Mouse (Mus musculus) lung, embryonic 16.5 days (tissue): Measurements from ENCODE around the gene Armc2. TPM values are rescaled to one million over a fixed set of nuclear protein-coding genes. Genes with fewer than 3 reads are reported as not detected.

Source experiments
- ATAC-seq: fragments of 200-750 bp; cut with Nextera tagmentation; 2 replicates; pipeline ENCODE4 v1.8.0; 2017; ENCODE audit warnings: low read depth, mild to moderate bottlenecking, moderate library complexity
- H3K27ac ChIP-seq: fragments of 300-500 bp; sonication (generic); 2 replicates; pipeline ENCODE4 v1.5.1; 2014; ENCODE audit warnings: mild to moderate bottlenecking, control low read depth, low read length
- H3K27me3 ChIP-seq: fragments of 300-500 bp; sonication (generic); 2 replicates; pipeline ENCODE4 v1.6.1; 2014; ENCODE audit warnings: low read depth, low read length, mixed read lengths; ENCODE audit not compliant: control insufficient read depth, insufficient read depth
- H3K36me3 ChIP-seq: fragments of 300-500 bp; sonication (generic); 2 replicates; pipeline ENCODE4 v1.6.1; 2014; ENCODE audit warnings: low read length; ENCODE audit not compliant: control insufficient read depth, insufficient read depth
- H3K4me1 ChIP-seq: fragments of 300-500 bp; sonication (generic); replicated peaks from 2 replicates; pipeline ENCODE4 v1.6.1; 2014; ENCODE audit warnings: low read length, mixed read lengths; ENCODE audit not compliant: control insufficient read depth, insufficient read depth
- H3K4me2 ChIP-seq: fragments of 300-500 bp; sonication (generic); 2 replicates; pipeline ENCODE4 v1.6.1; 2014; ENCODE audit warnings: low read depth, low read length, control low read depth
- H3K4me3 ChIP-seq: fragments of 300-500 bp; sonication (generic); 2 replicates; pipeline ENCODE4 v1.5.1; 2014; ENCODE audit warnings: mild to moderate bottlenecking, low read length, control low read depth
- H3K9ac ChIP-seq: fragments of 300-500 bp; sonication (generic); 2 replicates; pipeline ENCODE4 v1.6.1; 2014; ENCODE audit warnings: low read length, control low read depth
- H3K9me3 ChIP-seq: fragments of 300-500 bp; sonication (generic); 2 replicates; pipeline ENCODE4 v1.6.1; 2016; ENCODE audit warnings: low read length; ENCODE audit not compliant: control insufficient read depth
- WGBS: fragments of 180-500 bp; shearing (Covaris S2); extraction: QIAGEN DNeasy Blood & Tissue Kit; methylation state at CpG from one replicate; pipeline ENCODE4 v1.1.7; 2014; 5-methylcytosine and 5-hydroxymethylcytosine counted together
- polyA plus RNA-seq: library from polyadenylated mRNA; unstranded; fragments of >200 nt; fragmentation: Nextera tagmentation; extraction: Ambion mirVana; gene quantifications from 2 replicates; pipeline ENCODE4 v1.2.1, GENCODE M21; 2015

The Armc2 gene
- polyA plus RNA-seq, 1 experiment from 2014 or later, result 2.0 TPM

DNA sequence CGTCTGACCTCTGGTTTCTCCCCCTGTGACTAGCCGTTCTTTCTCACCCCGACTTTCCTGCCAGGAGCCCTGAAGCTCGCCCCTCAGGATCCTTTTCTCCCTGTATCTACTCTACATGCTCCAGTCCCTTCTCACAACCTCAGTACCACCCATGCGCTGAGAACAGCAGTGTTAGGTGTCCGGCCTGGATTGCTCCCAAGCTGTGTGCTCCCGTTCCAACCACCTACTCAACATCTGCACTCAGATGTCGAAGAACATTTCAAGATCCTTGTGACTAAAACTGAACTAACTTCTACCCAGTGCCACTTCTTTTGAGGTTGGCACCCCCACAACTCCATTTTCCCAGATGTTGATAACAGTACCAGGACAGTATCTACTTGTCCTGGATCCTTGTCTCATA, 30.4 kb upstream of the Armc2 start:
- H3K27ac ChIP-seq, result no peak overlapping the region
- 85% methylated on average over 8 of the region's 8 CpGs for WGBS
- no peaks in the 10 kb centered on the region for H3K36me3 ChIP-seq
- H3K9me3 ChIP-seq, result no peaks in the 10 kb centered on the region
- H3K4me3 ChIP-seq, result no peak overlapping the region
- peaks cover 2% of the 10 kb centered on the region; the same call in 1 of the 2 replicates for H3K4me1 ChIP-seq
- H3K9ac ChIP-seq, result no peak overlapping the region
- H3K27me3 ChIP-seq, result no peaks in the 10 kb centered on the region
- no peak overlapping the region for H3K4me2 ChIP-seq
- no peak for ATAC-seq

DNA sequence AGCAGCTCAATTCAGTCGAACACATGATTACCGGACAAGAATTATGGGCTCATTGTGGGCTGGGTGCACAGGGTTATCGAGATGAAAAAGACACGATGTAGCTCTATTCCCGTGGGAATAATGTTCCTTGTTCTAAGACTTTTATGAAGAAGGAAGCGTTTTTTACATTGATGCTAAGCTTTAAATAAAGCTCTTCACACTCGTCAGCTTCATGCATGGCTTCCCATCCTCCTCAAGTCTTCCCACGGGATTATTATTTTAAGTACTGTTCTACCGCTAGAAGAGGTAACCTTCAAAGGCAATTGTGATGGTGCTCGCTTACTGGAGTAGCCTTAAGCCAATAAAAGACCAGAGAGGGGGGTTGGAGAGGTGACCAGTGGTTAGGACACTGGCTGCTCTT, 26.3 kb upstream of the Armc2 start:
- ATAC-seq, result no peak

DNA sequence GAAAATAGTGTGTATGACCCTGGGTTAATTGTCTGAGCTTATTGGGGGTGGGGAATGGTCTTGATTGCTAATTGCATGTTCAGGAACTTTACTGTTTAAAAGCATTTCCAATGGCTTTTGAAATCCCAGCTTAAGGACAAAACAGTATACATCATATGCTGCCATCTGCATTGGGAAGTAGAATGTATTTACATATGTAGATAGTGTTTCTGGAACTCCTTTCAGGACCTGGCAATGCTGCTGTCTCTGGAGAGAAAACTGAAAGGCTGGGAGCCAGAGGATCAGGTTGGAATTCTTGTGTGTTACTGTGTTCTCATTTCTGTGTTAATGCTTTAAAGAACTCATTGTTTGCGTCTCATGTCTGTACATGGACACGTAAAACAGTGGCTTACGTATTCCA, 25.1 kb upstream of the Armc2 start:
- no peak for ATAC-seq
- H3K9me3 ChIP-seq, result no peaks in the 10 kb centered on the region
- no peak overlapping the region for H3K4me3 ChIP-seq
- no peak overlapping the region for H3K4me2 ChIP-seq
- no peaks in the 10 kb centered on the region; the same call in 1 of the 2 replicates for H3K4me1 ChIP-seq
- H3K27ac ChIP-seq, result 0 out of 2 replicates have a peak overlapping the region, but pooled peaks have one; percentile 1
- no peaks in the 10 kb centered on the region for H3K36me3 ChIP-seq
- H3K9ac ChIP-seq, result no peak overlapping the region
- WGBS, result 87% methylated on average over 3 of the region's 3 CpGs
- H3K27me3 ChIP-seq, result no peaks in the 10 kb centered on the region

More for the DNA sequence above, 26.3 kb upstream of the Armc2 start:
- no peak overlapping the region for H3K4me2 ChIP-seq
- no peaks in the 10 kb centered on the region for H3K9me3 ChIP-seq
- H3K36me3 ChIP-seq, result no peaks in the 10 kb centered on the region
- H3K27ac ChIP-seq, result no peak overlapping the region
- 79% methylated on average over 10 of the region's 10 CpGs for WGBS
- H3K9ac ChIP-seq, result no peak overlapping the region
- H3K27me3 ChIP-seq, result no peaks in the 10 kb centered on the region
- H3K4me3 ChIP-seq, result no peak overlapping the region
- no peaks in the 10 kb centered on the region; the same call in 1 of the 2 replicates for H3K4me1 ChIP-seq

DNA sequence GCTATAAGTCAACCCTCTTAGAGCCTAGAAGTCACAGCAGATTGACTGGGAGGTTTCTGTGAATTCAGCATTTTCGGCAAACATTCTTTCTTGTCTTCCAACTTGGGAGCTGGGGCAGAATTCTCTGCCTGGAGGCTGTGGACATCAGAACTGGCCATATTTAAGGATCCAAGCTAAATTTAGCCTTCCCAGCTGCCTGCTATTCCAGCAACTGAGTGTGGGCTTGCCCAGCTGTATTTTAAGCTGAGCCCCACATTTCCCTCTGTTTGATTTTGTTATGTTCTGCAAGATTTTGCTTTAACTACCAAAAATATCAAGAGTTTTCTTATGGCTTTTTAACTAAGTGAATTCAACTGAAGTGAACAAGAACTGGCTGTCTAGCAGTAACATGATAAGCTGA, 24.6 kb upstream of the Armc2 start:
- no peak overlapping the region for H3K9ac ChIP-seq
- H3K27me3 ChIP-seq, result no peaks in the 10 kb centered on the region
- no peaks in the 10 kb centered on the region for H3K9me3 ChIP-seq
- no peak overlapping the region for H3K4me2 ChIP-seq
- ATAC-seq, result no peak
- no peaks in the 10 kb centered on the region for H3K36me3 ChIP-seq
- no peak overlapping the region for H3K4me3 ChIP-seq
- peak overlapping the region; percentile 1 for H3K27ac ChIP-seq
- H3K4me1 ChIP-seq, result no peaks in the 10 kb centered on the region; the same call in 1 of the 2 replicates
- 68% methylated on average over 1 of the region's 1 CpGs for WGBS

DNA sequence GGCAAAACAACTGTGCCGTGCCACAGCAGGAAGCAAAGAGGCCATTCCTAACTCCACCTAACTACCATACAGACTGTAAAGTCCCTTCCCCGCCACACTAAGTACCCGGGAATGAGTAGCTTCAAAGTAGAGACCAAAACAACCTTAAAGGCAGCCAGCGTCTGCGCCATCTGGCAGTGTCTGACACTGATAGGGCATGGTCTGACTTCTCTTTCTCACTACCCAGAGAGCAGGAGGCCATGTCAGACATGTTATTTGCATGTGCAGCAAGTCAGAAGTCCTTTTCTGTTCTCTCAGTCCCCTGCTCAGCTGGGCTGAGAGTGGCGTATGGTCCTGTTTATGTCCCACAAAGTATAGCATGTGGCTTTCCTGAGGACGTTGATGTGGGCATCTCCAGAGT, 23.8 kb upstream of the Armc2 start:
- Histone ChIP-seq H3K4me2 (no peak overlapping the region), H3K36me3 (no peaks in the 10 kb centered on the region), H3K9me3 (no peaks in the 10 kb centered on the region), H3K4me3 (no peak overlapping the region), H3K4me1 (peaks cover 4% of the 10 kb centered on the region; the same call in 1 of the 2 replicates), H3K27ac (no peak overlapping the region), H3K27me3 (no peaks in the 10 kb centered on the region), H3K9ac (no peak overlapping the region)
- WGBS, result 62% methylated on average over 7 of the region's 7 CpGs
- no peak for ATAC-seq

DNA sequence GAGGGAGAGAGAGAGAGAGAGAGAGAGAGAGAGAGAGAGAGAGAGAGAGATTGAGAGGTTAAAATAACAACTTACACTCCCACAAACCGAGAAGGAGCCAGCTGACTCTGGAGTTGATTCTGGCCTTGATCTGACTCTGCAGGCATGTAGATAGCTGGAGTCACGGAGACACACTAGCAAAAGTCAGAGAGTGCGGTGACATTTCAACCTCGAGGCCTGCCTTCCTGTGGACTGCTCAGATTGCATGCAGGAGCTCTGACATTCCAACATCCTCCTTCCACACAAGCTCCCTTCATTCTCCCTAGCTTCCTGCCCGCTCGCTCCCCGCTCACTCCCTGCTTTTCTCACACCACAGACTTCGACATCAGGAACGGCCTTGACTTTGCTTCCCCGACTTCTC, 20.3 kb upstream of the Armc2 start:
- Histone ChIP-seq H3K4me2 (no peak overlapping the region), H3K36me3 (no peaks in the 10 kb centered on the region), H3K4me3 (no peak overlapping the region), H3K4me1 (peaks cover 5% of the 10 kb centered on the region; the same call in 1 of the 2 replicates), H3K27me3 (no peaks in the 10 kb centered on the region), H3K9me3 (no peaks in the 10 kb centered on the region), H3K27ac (no peak overlapping the region), H3K9ac (no peak overlapping the region)
- ATAC-seq, result no peak
- WGBS, result 39% methylated on average over 10 of the region's 10 CpGs

DNA sequence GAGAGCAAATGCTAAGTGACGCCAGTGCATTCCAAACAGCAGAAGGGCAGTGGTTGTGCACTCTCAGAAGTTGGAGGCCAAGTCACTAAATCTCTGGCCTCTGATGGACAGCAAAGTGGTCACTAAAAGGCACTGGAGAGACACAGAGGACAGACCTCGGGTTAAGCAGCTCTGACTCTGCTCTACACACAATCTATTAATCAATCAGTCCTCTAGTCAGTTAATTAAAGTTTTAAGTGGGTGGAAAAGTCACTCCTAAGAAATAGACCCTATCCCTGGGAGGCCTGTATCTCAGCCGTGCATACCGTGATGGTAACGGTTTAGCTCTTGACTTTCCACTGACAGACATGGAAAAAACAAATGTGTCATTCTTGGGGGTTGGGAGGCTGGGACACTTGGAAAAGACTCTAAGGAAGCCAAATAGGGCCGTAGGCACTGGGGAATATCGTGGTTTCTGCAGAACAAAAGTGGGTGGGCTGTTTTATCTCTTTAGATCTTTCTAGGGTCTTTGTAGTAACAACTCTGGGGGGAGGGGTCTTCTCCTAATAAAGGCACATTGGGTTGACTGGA, 19.1 kb upstream of the Armc2 start:
- 0 out of 2 replicates have a peak, but pooled peaks cover 5% of the 10 kb centered on the region for H3K4me1 ChIP-seq
- no peaks in the 10 kb centered on the region for H3K36me3 ChIP-seq
- no peak overlapping the region for H3K9ac ChIP-seq
- no peaks in the 10 kb centered on the region for H3K27me3 ChIP-seq
- no peak overlapping the region for H3K4me2 ChIP-seq
- 31% methylated on average over 7 of the region's 7 CpGs for WGBS
- H3K4me3 ChIP-seq, result no peak overlapping the region
- no peak for ATAC-seq
- H3K9me3 ChIP-seq, result no peaks in the 10 kb centered on the region
- no peak overlapping the region for H3K27ac ChIP-seq

DNA sequence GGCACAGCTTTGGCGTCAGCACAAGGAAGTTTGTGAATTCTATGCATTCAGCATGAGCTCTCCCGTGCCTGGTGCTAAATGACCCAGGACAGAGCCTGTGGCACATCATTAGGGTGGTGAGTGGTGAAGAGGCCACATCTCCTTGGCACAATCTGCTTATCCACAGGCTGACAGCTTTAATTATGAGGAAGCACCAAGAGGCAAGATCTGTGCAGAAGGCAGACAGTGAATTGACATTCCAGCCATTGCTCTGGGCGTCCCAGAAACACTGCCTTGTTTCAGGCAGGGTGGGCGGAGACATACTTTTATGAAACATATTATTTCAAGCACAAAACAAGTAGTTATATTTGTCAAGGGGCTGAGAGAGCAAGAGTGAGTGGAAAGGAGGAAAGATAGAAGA, 18.6 kb upstream of the Armc2 start:
- Histone ChIP-seq H3K4me2 (no peak overlapping the region), H3K27ac (no peak overlapping the region), H3K36me3 (no peaks in the 10 kb centered on the region), H3K9ac (no peak overlapping the region), H3K27me3 (no peaks in the 10 kb centered on the region), H3K9me3 (no peaks in the 10 kb centered on the region), H3K4me1 (0 out of 2 replicates have a peak, but pooled peaks cover 5% of the 10 kb centered on the region), H3K4me3 (no peak overlapping the region)
- peak; percentile 43; the same call in 1 of the 2 replicates for ATAC-seq
- 47% methylated on average over 4 of the region's 4 CpGs for WGBS

DNA sequence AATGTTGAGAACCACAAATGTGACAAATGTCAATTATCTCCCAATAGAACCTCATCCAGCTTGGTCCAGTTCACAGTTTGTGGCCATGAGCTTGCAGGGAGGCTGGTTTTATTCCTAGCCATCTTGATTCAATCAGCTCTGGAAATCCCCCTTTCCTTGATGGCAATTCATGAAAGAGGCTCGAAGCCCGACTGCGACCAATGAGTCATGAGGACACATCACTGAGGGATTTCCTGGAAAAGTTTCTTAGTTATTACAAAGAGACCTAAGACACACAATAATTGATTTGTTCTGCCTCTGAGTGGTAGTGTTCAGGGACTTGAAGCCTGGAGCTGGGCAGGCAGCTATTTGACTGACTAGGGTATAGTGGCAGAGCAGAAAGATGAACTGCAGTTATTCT, 15.3 kb upstream of the Armc2 start:
- H3K4me2 ChIP-seq, result no peak overlapping the region
- no peak overlapping the region for H3K9ac ChIP-seq
- H3K4me3 ChIP-seq, result no peak overlapping the region
- H3K4me1 ChIP-seq, result peaks cover 7% of the 10 kb centered on the region
- 85% methylated on average over 3 of the region's 3 CpGs for WGBS
- ATAC-seq, result no peak
- H3K9me3 ChIP-seq, result no peaks in the 10 kb centered on the region
- H3K27ac ChIP-seq, result no peak overlapping the region
- no peaks in the 10 kb centered on the region for H3K27me3 ChIP-seq
- H3K36me3 ChIP-seq, result no peaks in the 10 kb centered on the region
